Mouse (Mus musculus): ENCODE results near the gene Slc25a29. TPM values are rescaled to one million over a fixed set of nuclear protein-coding genes. Genes with fewer than 3 reads are reported as not detected.
"Not testable (repeated sequence)": the region's sequence is repeated elsewhere in the genome, so short reads cannot be mapped to it uniquely, and the experiment has no call there.

Gene Slc25a29
- 10 to 100 TPM; 18.4 to 28.4 (median 21.8) TPM for total RNA-seq (2022)

- peak; percentile 95 for DNase-seq (ENCODE audit: low spot score in 2 of 2)
Measured at GRCm38 (mm10) chr12:108835840-108836409, at the start of gene Slc25a29, which contains the start of gene Slc25a47. TSS of gene Slc25a29 (minus strand) at chr12:108835883. TSS of gene Slc25a47 (plus strand) at chr12:108836046.

- no peak for DNase-seq (ENCODE audit: low spot score in 2 of 2)
Measured at GRCm38 (mm10) chr12:108882776-108883175, 47.1 kb upstream of the Slc25a29 start.

DNA sequence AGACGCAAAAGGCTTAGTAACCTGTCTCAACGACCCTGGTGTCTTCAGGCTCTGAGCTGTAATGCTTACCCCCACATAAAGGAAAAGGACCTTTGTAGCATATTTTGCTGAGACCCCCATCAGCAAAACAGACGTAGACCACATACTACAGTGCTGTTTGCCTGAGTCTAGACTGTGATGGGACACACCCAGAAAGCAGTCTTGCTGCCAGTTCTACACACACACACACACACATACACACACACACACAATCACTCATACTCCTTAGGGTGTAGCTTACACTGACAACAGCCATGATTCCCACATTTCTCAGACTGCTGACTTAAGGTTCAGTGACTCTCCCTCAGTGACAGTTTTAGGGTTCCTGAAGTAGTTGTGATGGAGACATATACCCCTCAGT, 45.5 kb upstream of the Slc25a29 start:
- no peak for DNase-seq (ENCODE audit: low spot score in 2 of 2)

- no peak for DNase-seq (ENCODE audit: low spot score in 2 of 2)
Measured at GRCm38 (mm10) chr12:108880606-108881005, 44.9 kb upstream of the Slc25a29 start.

DNA sequence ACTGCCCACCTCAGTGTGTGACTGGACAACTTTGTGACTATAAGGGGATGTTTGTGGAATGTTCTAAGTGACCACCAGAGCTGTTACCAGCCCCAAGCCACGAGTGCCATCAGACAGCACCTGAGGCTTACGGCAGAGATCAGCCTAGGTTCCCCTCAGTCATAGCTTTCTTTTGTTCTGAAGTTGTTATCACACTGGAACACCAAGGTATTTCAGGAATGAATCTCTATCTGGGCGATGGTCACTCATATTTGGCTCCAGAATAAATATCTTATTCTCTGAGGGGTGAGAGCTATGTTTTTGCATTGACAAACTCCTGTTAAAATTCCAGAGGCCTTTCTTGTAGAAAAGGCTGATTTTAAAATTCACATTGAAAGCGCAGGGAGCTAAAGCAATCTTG, 43.5 kb upstream of the Slc25a29 start:
- DNase-seq (ENCODE audit: low spot score in 2 of 2): no peak

DNA sequence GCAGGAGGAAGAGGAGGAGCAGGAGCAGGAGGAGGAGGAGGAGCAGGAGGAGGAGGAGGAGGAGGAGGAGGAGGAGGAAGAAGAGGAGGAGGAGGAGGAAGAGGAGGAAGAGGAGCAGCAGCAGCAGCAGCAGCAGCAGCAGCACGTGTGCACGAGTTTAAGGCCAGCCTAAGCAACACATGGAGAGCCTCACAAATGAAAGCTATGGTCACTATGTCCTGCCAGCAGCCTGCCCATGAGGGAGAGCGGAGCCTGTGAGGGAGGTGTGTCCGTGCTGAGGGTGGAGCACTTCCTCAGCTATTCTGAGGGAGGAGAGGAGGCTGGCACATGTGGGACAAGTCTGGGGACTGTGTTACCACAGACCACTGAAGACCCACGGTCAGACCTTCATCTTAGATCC, 37.4 kb upstream of the Slc25a29 start:
- DNase-seq (ENCODE audit: low spot score in 2 of 2): no peak

- no peak for DNase-seq (ENCODE audit: low spot score in 2 of 2)
Measured at GRCm38 (mm10) chr12:108869575-108869974, 33.9 kb upstream of the Slc25a29 start.

DNA sequence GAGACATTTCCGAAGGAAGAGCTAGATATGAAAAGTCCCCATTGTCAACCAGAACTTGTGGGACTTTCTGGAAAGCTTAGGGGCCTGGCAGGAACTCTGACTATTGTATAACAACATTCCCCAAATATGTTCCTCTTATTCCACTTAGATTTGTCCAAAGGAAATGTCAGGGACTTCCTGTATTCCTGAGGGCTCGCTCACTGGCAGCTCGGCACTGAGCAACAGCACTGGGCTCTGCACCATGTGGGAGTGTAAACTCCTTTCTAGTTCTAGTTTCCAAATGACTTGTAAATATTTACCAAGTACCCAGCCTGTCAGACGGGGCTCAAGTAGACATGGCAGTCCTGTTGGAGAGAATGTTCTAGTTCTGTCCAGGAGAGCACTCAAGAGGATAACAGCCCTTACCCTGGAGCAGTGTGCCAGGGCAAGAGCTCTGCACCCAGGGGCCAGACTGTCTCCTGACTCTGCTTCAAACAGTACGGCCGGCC, 29.4 kb upstream of the Slc25a29 start:
- no peak for DNase-seq (ENCODE audit: low spot score in 2 of 2)

- no peak for DNase-seq (ENCODE audit: low spot score in 2 of 2)
Measured at GRCm38 (mm10) chr12:108858486-108858885, 22.8 kb upstream of the Slc25a29 start.

GRCm38 (mm10) chr12:108857589-108858184, 22.0 kb upstream of the Slc25a29 start:
- DNase-seq (ENCODE audit: low spot score in 2 of 2): no peak

- DNase-seq (ENCODE audit: low spot score in 2 of 2): no peak
Measured at GRCm38 (mm10) chr12:108857109-108857508, 21.4 kb upstream of the Slc25a29 start.

GRCm38 (mm10) chr12:108856186-108856585, 20.5 kb upstream of the Slc25a29 start:
- DNase-seq (ENCODE audit: low spot score in 2 of 2): no peak

GRCm38 (mm10) chr12:108855081-108855480, 19.4 kb upstream of the Slc25a29 start:
- DNase-seq (ENCODE audit: low spot score in 2 of 2): no peak

- DNase-seq (ENCODE audit: low spot score in 2 of 2): no peak
Measured at GRCm38 (mm10) chr12:108852822-108853221, 17.1 kb upstream of the Slc25a29 start.

DNA sequence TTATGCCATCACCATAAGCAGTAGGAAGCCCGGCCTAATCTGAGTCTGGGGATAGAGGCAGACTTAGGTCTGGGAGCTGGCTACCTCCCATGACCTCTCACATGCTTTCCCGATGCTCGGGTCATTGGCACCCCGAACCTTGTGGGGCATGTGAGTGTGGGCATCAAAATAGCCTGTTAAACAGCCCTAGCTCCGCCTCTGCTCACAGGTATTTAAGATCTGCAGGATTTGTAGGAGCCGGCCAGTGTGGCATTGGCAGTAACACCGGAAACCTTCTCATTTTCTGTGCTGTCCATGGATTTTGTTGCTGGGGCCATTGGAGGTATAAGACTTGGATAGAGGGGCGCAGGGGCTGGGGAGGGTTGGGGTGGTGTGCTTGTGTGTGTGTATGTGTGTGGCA, 15.2 kb upstream of the Slc25a29 start:
- DNase-seq (ENCODE audit: low spot score in 2 of 2): no peak

DNA sequence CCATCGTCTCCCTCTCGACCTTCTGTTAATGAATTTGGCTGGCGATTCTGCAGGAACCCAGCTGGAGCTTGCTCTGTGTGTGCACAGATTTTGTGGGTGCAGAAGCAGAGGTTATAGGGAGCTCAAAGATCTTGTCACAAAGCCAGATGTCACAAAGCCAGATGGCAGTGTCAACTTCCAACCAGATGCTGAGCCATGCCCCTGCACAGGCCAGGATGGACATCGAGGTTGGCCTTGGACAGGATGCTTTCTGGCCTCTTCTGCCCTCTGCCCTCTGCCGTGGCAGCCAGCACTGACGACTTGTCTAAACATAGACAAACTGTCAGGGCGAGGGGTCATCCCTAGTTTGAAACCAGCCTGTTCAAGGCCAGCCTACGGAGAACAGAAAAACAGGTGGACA, 14.4 kb upstream of the Slc25a29 start:
- no peak for DNase-seq (ENCODE audit: low spot score in 2 of 2)

GRCm38 (mm10) chr12:108849488-108850022, 13.9 kb upstream of the Slc25a29 start:
- DNase-seq (ENCODE audit: low spot score in 2 of 2): no peak

DNA sequence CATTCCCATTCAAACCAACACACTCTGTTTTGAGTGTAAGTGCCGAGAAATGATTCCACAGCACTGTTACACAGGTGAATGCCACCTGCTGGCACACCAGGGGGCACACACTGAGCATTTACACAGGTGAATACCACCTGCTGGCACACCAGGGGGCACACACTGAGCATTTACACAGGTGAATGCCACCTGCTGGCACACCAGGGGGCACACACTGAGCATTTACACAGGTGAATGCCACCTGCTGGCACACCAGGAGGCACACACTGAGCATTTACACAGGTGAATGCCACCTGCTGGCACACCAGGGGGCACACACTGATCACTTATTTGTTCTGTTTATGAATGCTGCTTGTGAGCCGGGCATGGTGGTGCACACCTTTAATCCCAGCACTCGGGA, 12.3 kb upstream of the Slc25a29 start:
- not testable (repeated sequence) for DNase-seq (ENCODE audit: low spot score in 2 of 2)

DNA sequence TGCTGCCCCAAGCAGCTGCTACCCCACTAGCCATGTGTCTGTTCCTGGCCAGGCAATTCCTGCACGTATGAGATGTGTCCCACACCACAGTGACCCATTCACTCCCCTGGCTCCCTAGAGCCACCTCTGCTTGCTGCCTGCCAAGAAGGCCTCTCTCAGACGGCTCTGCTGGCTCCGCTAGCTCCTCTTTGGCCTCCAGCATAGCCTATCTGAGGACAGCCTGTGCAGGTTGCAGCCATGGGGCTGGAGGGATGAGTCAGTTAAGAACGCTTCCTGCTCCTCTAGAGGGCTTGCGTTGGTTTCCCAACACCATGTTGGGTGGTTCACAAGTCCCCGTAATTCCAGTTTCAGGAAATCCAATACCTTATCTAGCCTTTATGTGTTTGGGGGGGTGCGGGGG, 7.0 kb upstream of the Slc25a29 start:
- no peak for DNase-seq (ENCODE audit: low spot score in 2 of 2)

- no peak for DNase-seq (ENCODE audit: low spot score in 2 of 2)
Measured at GRCm38 (mm10) chr12:108841181-108841580, 5.5 kb upstream of the Slc25a29 start.

- DNase-seq (ENCODE audit: low spot score in 2 of 2): no peak
Measured at GRCm38 (mm10) chr12:108836722-108837121, 1.0 kb upstream of the Slc25a29 start.

DNA sequence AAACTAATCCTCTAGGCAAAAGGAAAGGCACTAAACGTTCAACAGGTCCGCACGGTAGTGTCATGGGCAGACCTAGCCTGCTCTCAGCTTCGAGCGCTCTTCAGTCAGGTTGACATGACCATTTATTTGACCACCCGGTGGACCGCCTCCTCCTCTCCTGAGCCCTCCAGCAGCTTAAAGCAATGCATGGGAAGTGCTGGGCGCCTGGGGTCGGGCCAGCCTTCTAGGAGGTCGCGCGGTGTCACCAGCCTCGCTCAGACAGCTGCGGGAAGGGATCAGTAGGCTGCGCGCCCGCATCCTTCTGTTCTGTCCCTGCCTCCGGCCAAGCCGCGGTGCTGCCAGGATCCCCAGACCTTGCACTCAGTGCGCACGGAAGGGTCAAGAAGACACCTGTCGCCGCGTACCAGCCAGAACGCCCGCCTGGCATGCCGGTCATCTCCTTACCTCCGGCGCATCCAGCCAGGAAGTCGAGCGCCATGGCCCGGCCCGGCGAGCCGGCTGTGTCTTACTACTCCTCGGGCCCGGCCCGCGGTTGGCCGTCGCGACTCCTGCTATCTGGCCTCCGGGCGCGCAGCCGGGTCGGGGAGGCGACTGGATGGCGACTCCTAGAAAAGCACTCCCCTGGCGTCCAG, 359 bp downstream of the Slc25a29 start:
- DNase-seq (ENCODE audit: low spot score in 2 of 2): no peak
